Comparison of ENCODE assay signal across 29 mouse cellular contexts in genomic region chr5:23440572-23440971, GRCm38 (mm10).
"Had no signal": no experiment of that assay in that cellular context is flagged by ENCODE, and none has a peak within 500 bp of the region (broad histone marks: within the 10 kb centered on the region; RNA-seq: fewer than 3 reads in every experiment).

No protein-coding gene starts in this region.

- DNase-seq: left cerebral cortex, postnatal 4 days; liver; liver, embryonic 13.5 days; liver, postnatal 0 days; lung, adult 18-20 months; lung, adult 2 months; lung, embryonic 14.5 days; lung, postnatal 10 days; lung, postnatal 14 days; lung, postnatal 4 days; midbrain, embryonic 14.5 days had no signal

- H3K4me2 ChIP-seq: limb, embryonic 12.5 days; limb, embryonic 13.5 days; limb, embryonic 15.5 days; liver, embryonic 12.5 days; liver, embryonic 13.5 days; liver, embryonic 15.5 days; lung, embryonic 14.5 days; lung, embryonic 15.5 days; midbrain, embryonic 11.5 days; midbrain, embryonic 12.5 days; midbrain, embryonic 13.5 days; midbrain, embryonic 15.5 days had no signal

- H3K27ac ChIP-seq: left cerebral cortex, adult 2 months; limb, embryonic 10.5 days; limb, embryonic 12.5 days; limb, embryonic 13.5 days; limb, embryonic 15.5 days; liver, embryonic 12.5 days; liver, embryonic 13.5 days; liver, embryonic 14.5 days; liver, embryonic 15.5 days; lung, embryonic 15.5 days; macrophage; midbrain, embryonic 10.5 days; midbrain, embryonic 12.5 days; midbrain, embryonic 13.5 days; midbrain, embryonic 15.5 days had no signal

- H3K9me3 ChIP-seq: limb, embryonic 10.5 days; limb, embryonic 12.5 days; limb, embryonic 13.5 days; limb, embryonic 15.5 days; liver, embryonic 12.5 days; liver, embryonic 13.5 days; liver, embryonic 15.5 days; lung, embryonic 15.5 days; megakaryocyte, embryonic 14.5 days; midbrain, embryonic 10.5 days; midbrain, embryonic 12.5 days; midbrain, embryonic 13.5 days; midbrain, embryonic 15.5 days had no signal

- H3K27me3 ChIP-seq: limb, embryonic 12.5 days; limb, embryonic 13.5 days; limb, embryonic 15.5 days; liver, embryonic 12.5 days; liver, embryonic 13.5 days; liver, embryonic 15.5 days; lung, embryonic 15.5 days; megakaryocyte, embryonic 14.5 days; midbrain, embryonic 12.5 days; midbrain, embryonic 13.5 days; midbrain, embryonic 15.5 days had no signal

- H3K9ac ChIP-seq: limb, embryonic 12.5 days; limb, embryonic 13.5 days; limb, embryonic 15.5 days; liver, embryonic 12.5 days; liver, embryonic 13.5 days; liver, embryonic 14.5 days; liver, embryonic 15.5 days; liver, postnatal 0 days; lung, embryonic 14.5 days; lung, embryonic 15.5 days; midbrain, embryonic 12.5 days; midbrain, embryonic 13.5 days; midbrain, embryonic 15.5 days had no signal

- H3K4me3 ChIP-seq: left cerebral cortex, adult 2 months; limb, embryonic 10.5 days; limb, embryonic 12.5 days; limb, embryonic 13.5 days; limb, embryonic 15.5 days; liver, embryonic 12.5 days; liver, embryonic 13.5 days; liver, embryonic 15.5 days; lung, embryonic 15.5 days; megakaryocyte, embryonic 14.5 days; midbrain, embryonic 10.5 days; midbrain, embryonic 12.5 days; midbrain, embryonic 13.5 days; midbrain, embryonic 15.5 days; myocyte had no signal

- H3K36me3 ChIP-seq: limb, embryonic 10.5 days; limb, embryonic 12.5 days; limb, embryonic 13.5 days; limb, embryonic 15.5 days; liver, embryonic 12.5 days; liver, embryonic 13.5 days; lung, embryonic 15.5 days; midbrain, embryonic 10.5 days; midbrain, embryonic 12.5 days; midbrain, embryonic 13.5 days; midbrain, embryonic 15.5 days had no signal

- ATAC-seq: liver, embryonic 12.5 days; liver, postnatal 0 days; midbrain, embryonic 13.5 days; midbrain, embryonic 15.5 days; midbrain, embryonic 16.5 days had no signal
